In the genomic region with DNA sequence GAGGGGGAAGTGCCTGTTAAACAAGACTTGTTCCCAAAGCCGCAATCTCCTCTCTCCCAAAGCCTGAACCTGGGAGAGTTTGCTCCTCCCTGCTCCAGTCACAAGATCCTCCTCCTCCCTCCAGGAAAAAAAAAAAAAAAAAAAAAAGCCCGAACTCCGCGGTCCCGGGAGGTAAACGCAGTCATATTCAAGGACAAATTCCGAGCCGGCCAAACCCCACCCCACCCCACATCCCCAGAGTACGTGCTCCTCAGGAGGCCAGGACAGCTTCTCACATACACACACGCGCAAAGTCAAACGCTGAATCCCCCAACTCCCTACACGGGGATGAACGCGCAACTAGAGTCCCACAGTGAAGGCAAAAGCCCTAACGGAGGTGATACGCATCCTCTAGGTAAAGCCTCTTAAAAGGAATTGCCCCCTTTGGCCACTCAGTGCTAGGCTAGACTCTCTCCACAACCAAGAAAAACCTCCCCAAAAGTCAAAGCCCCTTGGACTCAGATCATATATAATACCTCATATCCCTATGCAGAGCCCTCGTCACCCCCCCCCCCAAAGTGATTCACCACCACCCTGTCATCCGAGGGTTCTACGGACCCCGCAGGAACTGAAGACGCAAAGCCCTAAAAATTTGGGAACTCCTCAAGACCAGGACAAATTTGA, we compare ENCODE assay signal across 8 mouse cellular contexts. TPM values are rescaled to one million over a fixed set of nuclear protein-coding genes. Genes with fewer than 3 reads are reported as not detected.
DNase-seq lines count a peak whose midpoint lies in the region; ATAC-seq lines count a peak whose summit lies in the region.

No protein-coding gene starts in this region.

- H3K4me3 ChIP-seq in neural tube, embryonic 11.5 days (ENCODE audit: low read depth, low read length): peak overlapping the region; percentile 43; the same call in 1 of the 2 replicates
- peak overlapping the region; percentile 53 for H3K4me3 ChIP-seq in limb, embryonic 12.5 days (replicated peaks)

- DNase-seq in cerebellum, adult 11-12 months: peak; percentile 58
- no peak for DNase-seq in cerebellum, postnatal 4 days (ENCODE audit: low spot score in 2 of 2)
- no peak for DNase-seq in neural tube, embryonic 11.5 days (ENCODE audit: low spot score)
- no peak for DNase-seq in neural tube, embryonic 10.5 days (ENCODE audit: extremely low spot score, low spot score)
- DNase-seq in adrenal gland, postnatal 14 days: no peak
- DNase-seq in testis, postnatal 10 days (ENCODE audit: low spot score): no peak

- WGBS in neural tube, embryonic 11.5 days: 2% methylated on average over 22 of the region's 22 CpGs
- WGBS in limb, embryonic 12.5 days: 3% methylated on average over 22 of the region's 22 CpGs

- H3K27me3 ChIP-seq in neural tube, embryonic 11.5 days (ENCODE audit: control insufficient read depth, insufficient read depth, low read length): peaks cover 61% of the 10 kb centered on the region
- H3K27me3 ChIP-seq in limb, embryonic 12.5 days: peaks cover 94% of the 10 kb centered on the region

- no peaks in the 10 kb centered on the region for H3K9me3 ChIP-seq in neural tube, embryonic 11.5 days (ENCODE audit: control insufficient read depth, low read length)
- H3K9me3 ChIP-seq in limb, embryonic 12.5 days: no peaks in the 10 kb centered on the region

- H3K4me2 ChIP-seq in neural tube, embryonic 11.5 days (ENCODE audit: low read depth): peak overlapping the region; percentile 66
- H3K4me2 ChIP-seq in limb, embryonic 12.5 days: peak overlapping the region; percentile 70

- no peak overlapping the region for H3K27ac ChIP-seq in neural tube, embryonic 11.5 days (ENCODE audit: low read depth, low read length)
- H3K27ac ChIP-seq in limb, embryonic 12.5 days: no peak overlapping the region

- H3K9ac ChIP-seq in neural tube, embryonic 11.5 days (ENCODE audit: low read length): no peak overlapping the region
- H3K9ac ChIP-seq in limb, embryonic 12.5 days (replicated peaks): no peak overlapping the region; the same call in 1 of the 2 replicates

- ATAC-seq in neural tube, embryonic 11.5 days (ENCODE audit: insufficient read depth, low FRiP score, low TSS enrichment): no peak
- no peak for ATAC-seq in limb, embryonic 12.5 days (ENCODE audit: insufficient number of reproducible peaks, insufficient read depth, low FRiP score, low TSS enrichment, low read depth)
- no peak for ATAC-seq in inflammation-experienced regulatory T-cells, adult 6 months

- no peaks in the 10 kb centered on the region for H3K36me3 ChIP-seq in neural tube, embryonic 11.5 days (ENCODE audit: control insufficient read depth, insufficient read depth, low read length)
- H3K36me3 ChIP-seq in limb, embryonic 12.5 days: no peaks in the 10 kb centered on the region

- H3K4me1 ChIP-seq in neural tube, embryonic 11.5 days (ENCODE audit: control insufficient read depth, insufficient read depth, low read length): no peaks in the 10 kb centered on the region
- 0 out of 2 replicates have a peak, but pooled peaks cover 3% of the 10 kb centered on the region for H3K4me1 ChIP-seq in limb, embryonic 12.5 days (replicated peaks)

RNA-seq across cellular contexts. Expression of a gene that starts 38.4 kb away (rescaled TPM):
- polyA plus RNA-seq in neural tube, embryonic 11.5 days (2014; fragmentation: Nextera tagmentation; extraction: Ambion mirVana): not detected in 2 replicates
- 0.42 TPM in 1 of 2 replicates, not detected in the other for polyA plus RNA-seq in limb, embryonic 12.5 days (2016; fragmentation: Nextera tagmentation; extraction: Ambion mirVana)
- polyA plus RNA-seq in inflammation-experienced regulatory T-cells, adult 6 months (2017; shearing (Covaris generic)): 1 to 10 TPM in 1 of 3 experiments, not detected in 2; 4.0 TPM
- 1.8 TPM in 2 replicates for total RNA-seq in adrenal gland, postnatal 14 days (2021)

RNA-seq across cellular contexts. Expression of a gene that starts 39.8 kb away (rescaled TPM):
- polyA plus RNA-seq in neural tube, embryonic 11.5 days (2014; fragmentation: Nextera tagmentation; extraction: Ambion mirVana): 52.8 and 55.2 TPM in 2 replicates
- 59.5 and 59.9 TPM in 2 replicates for polyA plus RNA-seq in limb, embryonic 12.5 days (2016; fragmentation: Nextera tagmentation; extraction: Ambion mirVana)
- polyA plus RNA-seq in inflammation-experienced regulatory T-cells, adult 6 months (2017; shearing (Covaris generic)): 10 to 100 TPM; 46.9 to 59.2 (median 50.1) TPM
- total RNA-seq in adrenal gland, postnatal 14 days (2021): 16.1 and 26.1 TPM in 2 replicates

RNA-seq across cellular contexts. Expression of a gene that starts 51.8 kb away (rescaled TPM):
- polyA plus RNA-seq in neural tube, embryonic 11.5 days (2014; fragmentation: Nextera tagmentation; extraction: Ambion mirVana): 0.23 and 0.34 TPM in 2 replicates
- 0.26 and 0.41 TPM in 2 replicates for polyA plus RNA-seq in limb, embryonic 12.5 days (2016; fragmentation: Nextera tagmentation; extraction: Ambion mirVana)
- under 1 TPM; 0.12 to 0.23 (median 0.13) TPM for polyA plus RNA-seq in inflammation-experienced regulatory T-cells, adult 6 months (2017; shearing (Covaris generic))
- total RNA-seq in adrenal gland, postnatal 14 days (2021): 0.74 and 1.5 TPM in 2 replicates

RNA-seq across cellular contexts. Expression of a gene that starts 52.1 kb away (rescaled TPM):
- polyA plus RNA-seq in neural tube, embryonic 11.5 days (2014; fragmentation: Nextera tagmentation; extraction: Ambion mirVana): 34.3 and 34.5 TPM in 2 replicates
- polyA plus RNA-seq in limb, embryonic 12.5 days (2016; fragmentation: Nextera tagmentation; extraction: Ambion mirVana): 34.1 and 38.8 TPM in 2 replicates
- polyA plus RNA-seq in inflammation-experienced regulatory T-cells, adult 6 months (2017; shearing (Covaris generic)): 10 to 100 TPM in 2 of 3 experiments, 1 to 10 TPM in 1; 6.0 to 21.7 (median 17.0) TPM
- 72.6 and 76.9 TPM in 2 replicates for total RNA-seq in adrenal gland, postnatal 14 days (2021)

RNA-seq across cellular contexts. Expression of a gene that starts 58.2 kb away (rescaled TPM):
- polyA plus RNA-seq in neural tube, embryonic 11.5 days (2014; fragmentation: Nextera tagmentation; extraction: Ambion mirVana): 7.0 and 8.0 TPM in 2 replicates
- 15.2 and 15.8 TPM in 2 replicates for polyA plus RNA-seq in limb, embryonic 12.5 days (2016; fragmentation: Nextera tagmentation; extraction: Ambion mirVana)
- polyA plus RNA-seq in inflammation-experienced regulatory T-cells, adult 6 months (2017; shearing (Covaris generic)): 1 to 10 TPM in 1 of 3 experiments, under 1 TPM in 2; 0.45 to 1.2 (median 0.50) TPM
- total RNA-seq in adrenal gland, postnatal 14 days (2021): 122 and 126 TPM in 2 replicates
